Mouse (Mus musculus): ENCODE results near the gene Gna14. TPM values are rescaled to one million over a fixed set of nuclear protein-coding genes. Genes with fewer than 3 reads are reported as not detected.

The Gna14 gene
- total RNA-seq, 2 experiments from 2014 or later: 0.20 TPM; not detected in 1

GRCm38 (mm10) chr19:16526302-16526880 lies 90.8 kb downstream of the Gna14 start:
- Histone ChIP-seq H3K27ac (no peak overlapping the region), H3K4me3 (no peak overlapping the region)
- intact Hi-C loops (cut with DNase I): no loop called here
- DNase-seq (ENCODE audit: extremely low spot score in 1 of 2, low spot score in 2 of 2): no peak
- TF ChIP-seq CTCF (IDR thresholded peaks at IDR 0.05): no peak

- Histone ChIP-seq H3K27ac (no peak overlapping the region), H3K4me3 (no peak overlapping the region)
- intact Hi-C loops (cut with DNase I): no loop called here
- TF ChIP-seq CTCF (IDR thresholded peaks at IDR 0.05): no peak
- no peak for DNase-seq (ENCODE audit: extremely low spot score in 1 of 2, low spot score in 2 of 2)
Measured at GRCm38 (mm10) chr19:16527031-16527430, 91.5 kb downstream of the Gna14 start.

- DNase-seq (ENCODE audit: extremely low spot score in 1 of 2, low spot score in 2 of 2): no peak
- Histone ChIP-seq H3K4me3 (no peak overlapping the region), H3K27ac (no peak overlapping the region)
- TF ChIP-seq CTCF (IDR thresholded peaks at IDR 0.05): no peak
- intact Hi-C loops (cut with DNase I): no loop called here
Measured at GRCm38 (mm10) chr19:16528225-16528828, 92.8 kb downstream of the Gna14 start.

- intact Hi-C loops (cut with DNase I): no loop called here
- Histone ChIP-seq H3K27ac (no peak overlapping the region), H3K4me3 (no peak overlapping the region)
- TF ChIP-seq CTCF (IDR thresholded peaks at IDR 0.05): peak; percentile 44
- DNase-seq (ENCODE audit: extremely low spot score in 1 of 2, low spot score in 2 of 2): no peak
Measured at GRCm38 (mm10) chr19:16529293-16529920, 93.8 kb downstream of the Gna14 start.

- Histone ChIP-seq H3K27ac (no peak overlapping the region), H3K4me3 (no peak overlapping the region)
- no peak for TF ChIP-seq CTCF (IDR thresholded peaks at IDR 0.05)
- no peak for DNase-seq (ENCODE audit: extremely low spot score in 1 of 2, low spot score in 2 of 2)
- intact Hi-C loops (cut with DNase I): loop anchor here (5.0 kb wide), 1 partner anchor 173 kb away; no protein-coding TSS in a partner anchor
Measured at GRCm38 (mm10) chr19:16529999-16530398, 94.4 kb downstream of the Gna14 start.

GRCm38 (mm10) chr19:16534311-16534710 lies 98.7 kb downstream of the Gna14 start:
- H3K27ac ChIP-seq: no peak overlapping the region
- DNase-seq (ENCODE audit: extremely low spot score in 1 of 2, low spot score in 2 of 2): no peak
- no peak overlapping the region for H3K4me3 ChIP-seq
- TF ChIP-seq CTCF (IDR thresholded peaks at IDR 0.05): no peak
- intact Hi-C loops (cut with DNase I): loop anchor here (5.0 kb wide), 1 partner anchor 177 kb away; no protein-coding TSS in a partner anchor

- H3K4me3 ChIP-seq: no peak overlapping the region
- TF ChIP-seq CTCF (IDR thresholded peaks at IDR 0.05): no peak
- intact Hi-C loops (cut with DNase I): no loop called here
- H3K27ac ChIP-seq: no peak overlapping the region
- no peak for DNase-seq (ENCODE audit: extremely low spot score in 1 of 2, low spot score in 2 of 2)
Measured at GRCm38 (mm10) chr19:16538416-16538815, 102.9 kb downstream of the Gna14 start.

- no peak overlapping the region for H3K4me3 ChIP-seq
- intact Hi-C loops (cut with DNase I): no loop called here
- no peak for DNase-seq (ENCODE audit: extremely low spot score in 1 of 2, low spot score in 2 of 2)
- H3K27ac ChIP-seq: no peak overlapping the region
- TF ChIP-seq CTCF (IDR thresholded peaks at IDR 0.05): no peak
Measured at GRCm38 (mm10) chr19:16543688-16544087, 108.1 kb downstream of the Gna14 start.

GRCm38 (mm10) chr19:16556988-16557387 lies 121.4 kb downstream of the Gna14 start:
- TF ChIP-seq CTCF (IDR thresholded peaks at IDR 0.05): no peak
- H3K4me3 ChIP-seq: no peak overlapping the region
- H3K27ac ChIP-seq: no peak overlapping the region
- DNase-seq (ENCODE audit: extremely low spot score in 1 of 2, low spot score in 2 of 2): no peak
- intact Hi-C loops (cut with DNase I): no loop called here

GRCm38 (mm10) chr19:16557971-16558370 lies 122.4 kb downstream of the Gna14 start:
- intact Hi-C loops (cut with DNase I): no loop called here
- no peak overlapping the region for H3K27ac ChIP-seq
- TF ChIP-seq CTCF (IDR thresholded peaks at IDR 0.05): peak; percentile 53
- no peak overlapping the region for H3K4me3 ChIP-seq
- DNase-seq (ENCODE audit: extremely low spot score in 1 of 2, low spot score in 2 of 2): no peak

- intact Hi-C loops (cut with DNase I): no loop called here
- Histone ChIP-seq H3K27ac (no peak overlapping the region), H3K4me3 (no peak overlapping the region)
- DNase-seq (ENCODE audit: extremely low spot score in 1 of 2, low spot score in 2 of 2): no peak
- no peak for TF ChIP-seq CTCF (IDR thresholded peaks at IDR 0.05)
Measured at GRCm38 (mm10) chr19:16558570-16558969, 123.0 kb downstream of the Gna14 start.

- no peak for TF ChIP-seq CTCF (IDR thresholded peaks at IDR 0.05)
- intact Hi-C loops (cut with DNase I): no loop called here
- H3K4me3 ChIP-seq: no peak overlapping the region
- no peak overlapping the region for H3K27ac ChIP-seq
- DNase-seq (ENCODE audit: extremely low spot score in 1 of 2, low spot score in 2 of 2): no peak
Measured at GRCm38 (mm10) chr19:16559243-16559896, 123.8 kb downstream of the Gna14 start.
